Mouse (Mus musculus) gastrocnemius, postnatal 10 days (tissue): Measurements from ENCODE around the gene F5. TPM values are rescaled to one million over a fixed set of nuclear protein-coding genes. Genes with fewer than 3 reads are reported as not detected.
A peak's percentile ranks its signal among the peaks of the same experiment; 100 is the strongest.

Experiments used
- DNase-seq: peaks from one replicate; pipeline ENCODE4 v3.0.0; 2021; ENCODE audit warnings: mixed read lengths
- total RNA-seq, 2 experiments: library from RNA; stranded (reverse); gene quantifications; 2 replicates each; pipeline ENCODE4 v1.2.3; 2021

F5 gene
- total RNA-seq, 2 experiments from 2014 or later = 0.14 to 0.68 TPM

DNA sequence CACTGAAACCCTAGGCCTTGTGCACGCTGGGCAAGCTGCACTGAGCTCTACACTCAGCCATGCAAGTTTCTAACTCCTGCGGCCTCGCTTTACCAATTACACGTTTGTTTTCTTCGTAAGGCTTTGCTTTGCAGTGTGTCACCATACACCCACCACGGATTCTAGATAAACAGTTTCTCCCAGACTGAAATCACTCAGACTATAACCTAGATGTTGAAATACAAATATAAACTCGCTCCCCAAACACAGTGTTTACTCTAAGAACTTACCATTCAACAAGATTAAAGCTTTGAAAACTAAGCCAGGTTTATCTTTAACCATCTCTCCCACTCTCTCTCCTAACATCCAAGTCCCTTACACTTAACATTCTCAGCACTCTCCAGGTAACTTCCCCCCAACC, 83.4 kb downstream of the F5 start:
- DNase-seq = no peak

DNA sequence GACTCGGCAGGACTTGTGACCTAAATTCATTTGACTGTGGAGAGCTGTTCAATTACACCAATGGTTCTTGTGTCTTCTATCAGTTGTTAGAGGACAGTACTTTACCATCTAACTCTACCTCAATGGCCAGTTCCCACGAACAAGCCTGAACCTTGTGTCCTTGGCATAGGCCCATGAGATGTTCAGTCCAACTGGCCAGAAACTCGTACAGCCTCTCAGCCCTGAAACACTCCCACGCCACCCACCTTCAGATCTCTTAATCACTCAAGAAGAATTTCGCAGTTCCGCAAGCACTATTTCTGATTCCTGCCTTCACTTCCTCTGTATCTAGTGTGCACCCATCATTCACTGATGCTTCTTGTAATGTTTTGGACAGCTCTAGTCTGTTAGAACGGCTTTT, 84.4 kb downstream of the F5 start:
- no peak for DNase-seq

GRCm38 (mm10) chr1:164241494-164241893, 89.9 kb downstream of the F5 start:
- DNase-seq = no peak

DNA sequence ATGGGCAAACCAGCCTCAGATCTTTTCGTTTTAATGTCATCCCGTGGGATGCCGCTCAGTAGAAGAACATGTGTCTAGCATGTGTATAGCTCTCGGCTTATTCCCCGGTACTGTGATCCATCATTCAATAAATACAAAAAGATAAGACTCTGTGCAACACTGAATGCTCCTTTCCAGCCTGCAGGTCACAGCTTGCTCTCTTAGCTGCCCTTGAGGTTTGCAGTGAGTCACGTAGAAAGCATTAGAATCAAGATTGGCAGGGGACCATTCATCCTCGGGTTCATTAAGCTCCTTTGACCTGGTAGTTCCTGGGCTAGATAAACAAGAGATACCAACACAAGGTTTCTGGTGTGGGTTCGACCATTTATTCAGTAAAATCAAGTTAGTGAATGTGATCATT, 91.2 kb downstream of the F5 start:
- DNase-seq = no peak

DNA sequence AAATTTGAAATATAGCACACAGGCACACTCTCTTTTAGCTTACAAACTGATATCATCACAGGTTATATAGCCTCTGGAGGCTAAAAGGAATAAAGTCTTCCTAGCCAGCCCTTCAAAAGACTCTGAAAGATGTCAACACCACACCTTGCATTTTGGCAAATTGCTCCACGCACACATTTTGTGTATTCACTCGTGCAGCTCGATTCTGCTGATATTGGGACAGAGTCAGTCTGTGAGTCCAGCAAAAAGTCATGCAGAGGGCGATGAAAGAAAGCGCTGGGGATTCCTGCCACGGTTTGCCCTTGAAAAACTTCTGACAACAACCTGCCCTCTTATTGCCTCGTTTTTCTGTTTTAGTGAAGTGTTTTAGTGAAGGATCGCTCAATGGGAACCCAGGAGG, 95.8 kb downstream of the F5 start:
- no peak for DNase-seq

DNA sequence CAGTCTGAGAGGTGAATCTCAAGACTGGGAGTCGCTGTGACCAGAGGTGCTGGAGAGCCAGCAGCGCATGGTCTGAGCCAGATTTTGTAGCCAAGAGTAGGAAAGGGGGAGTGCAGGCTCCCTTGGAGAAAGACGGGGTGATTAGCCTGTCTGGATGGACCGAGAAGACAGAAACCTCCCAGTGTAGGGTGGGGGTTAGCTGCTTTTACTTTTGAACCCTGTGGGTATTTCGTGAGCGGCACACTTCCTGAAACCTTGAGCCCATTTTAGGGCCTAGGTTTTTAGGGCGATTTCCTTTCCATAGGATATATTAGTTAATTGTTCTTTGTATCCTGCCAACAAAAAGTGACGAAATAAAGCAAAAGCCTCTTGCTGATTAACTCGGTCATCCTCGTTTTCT, 96.3 kb downstream of the F5 start:
- DNase-seq = no peak

DNA sequence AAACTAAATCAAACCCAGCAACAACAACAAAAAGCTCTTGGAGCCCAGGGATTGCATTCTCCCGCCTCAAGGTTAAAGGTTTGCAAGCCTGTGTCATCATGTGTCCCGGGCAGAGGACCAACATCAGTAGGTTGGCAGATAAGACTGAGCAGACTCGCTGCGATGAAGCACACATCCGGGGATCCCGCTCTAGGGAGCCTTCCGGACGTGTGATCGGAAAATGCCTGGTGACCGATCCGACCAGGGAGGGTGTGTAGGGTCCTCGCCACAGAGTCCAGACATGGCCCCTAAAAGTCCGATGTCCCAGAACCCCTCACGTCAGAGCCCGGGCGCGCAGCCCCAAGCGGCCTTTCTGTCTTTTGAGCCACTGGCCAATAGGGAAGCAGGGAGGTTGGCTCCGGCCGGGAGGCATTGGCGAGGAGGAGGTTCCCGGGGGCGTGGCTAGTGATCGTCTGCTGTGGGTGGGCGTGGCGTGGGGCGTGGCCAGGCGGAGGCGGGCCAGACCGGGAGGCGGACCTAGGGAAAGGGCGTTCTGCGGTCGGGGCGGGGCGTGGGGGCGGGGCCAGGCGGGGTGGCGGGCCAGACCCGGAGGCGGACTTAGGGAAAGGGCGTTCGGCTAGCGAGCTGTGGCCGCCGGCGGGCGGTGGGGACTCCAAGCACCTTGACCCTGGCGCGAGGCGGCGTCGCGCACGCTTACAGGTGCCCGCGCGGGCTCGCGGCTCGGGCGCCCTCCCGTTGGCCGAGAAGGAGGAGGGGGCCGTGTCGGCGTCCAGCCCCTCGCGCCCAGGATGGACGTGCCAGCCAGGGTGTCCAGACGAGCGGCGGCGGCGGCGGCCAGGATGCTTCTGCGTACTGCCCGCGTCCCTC, 97.1 kb downstream of the F5 start, which contains the start of gene Slc19a2:
Gene Slc19a2, plus strand, starts transcription at position 582 of the 867 bp plus-strand sequence.
- peak; percentile 99 for DNase-seq

GRCm38 (mm10) chr1:164249332-164249711, 97.7 kb downstream of the F5 start:
- no peak for DNase-seq

DNA sequence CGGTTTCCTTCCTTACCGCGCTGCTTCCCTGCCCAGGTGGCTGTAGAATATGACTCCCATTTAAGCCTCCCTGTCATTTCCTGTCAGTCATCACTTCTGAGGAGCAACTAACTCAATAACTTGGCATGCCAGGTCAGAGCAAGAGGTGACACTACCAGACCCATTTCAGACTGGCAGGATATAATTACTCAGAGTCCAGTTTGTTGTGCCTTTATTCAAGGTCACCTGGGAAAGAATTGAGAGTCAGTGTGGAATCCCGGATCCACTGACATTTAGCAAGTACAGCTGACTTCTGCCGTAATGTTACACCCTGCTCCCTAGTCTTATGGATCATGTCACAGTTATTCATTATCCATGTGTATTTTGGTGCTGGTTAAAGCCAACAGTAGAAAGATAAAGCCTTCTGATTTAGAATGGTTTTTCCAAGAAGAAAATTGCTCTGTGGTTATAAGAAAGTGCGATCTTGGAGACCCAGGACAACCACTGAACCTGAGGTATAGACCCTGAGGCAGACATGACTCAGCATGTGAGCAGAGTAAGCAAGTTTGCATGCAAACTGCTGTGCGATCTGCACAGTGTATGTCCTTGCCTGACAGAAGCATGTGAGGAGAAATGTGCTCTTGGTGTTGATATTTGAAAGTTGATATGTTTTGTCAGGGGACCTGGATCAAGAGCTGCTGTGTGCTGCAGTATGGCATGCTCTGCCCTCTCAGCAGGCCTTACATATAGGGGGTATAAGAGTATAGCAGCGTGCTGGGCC, 98.9 kb downstream of the F5 start:
- DNase-seq = no peak

DNA sequence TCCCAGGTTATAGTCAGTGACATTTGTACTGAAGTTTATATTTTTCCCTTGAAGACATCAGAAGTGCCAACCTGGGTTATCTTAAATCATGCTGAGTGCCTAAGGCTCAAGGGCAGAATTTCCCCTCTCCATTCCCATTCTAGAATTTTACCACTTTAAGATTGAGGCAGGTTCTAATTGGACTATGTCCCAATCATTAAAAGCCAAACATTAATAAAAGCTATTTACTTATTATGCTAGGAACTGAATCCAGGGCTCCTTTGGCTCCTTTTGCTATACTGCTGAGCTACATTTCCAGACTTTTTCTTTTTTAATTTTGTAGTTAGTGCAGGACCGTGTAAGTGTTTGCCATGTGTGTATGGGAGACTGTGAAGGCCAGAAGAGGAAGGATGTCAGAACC, 99.8 kb downstream of the F5 start:
- DNase-seq = no peak

GRCm38 (mm10) chr1:164252551-164252950, 100.9 kb downstream of the F5 start:
- DNase-seq = no peak

DNA sequence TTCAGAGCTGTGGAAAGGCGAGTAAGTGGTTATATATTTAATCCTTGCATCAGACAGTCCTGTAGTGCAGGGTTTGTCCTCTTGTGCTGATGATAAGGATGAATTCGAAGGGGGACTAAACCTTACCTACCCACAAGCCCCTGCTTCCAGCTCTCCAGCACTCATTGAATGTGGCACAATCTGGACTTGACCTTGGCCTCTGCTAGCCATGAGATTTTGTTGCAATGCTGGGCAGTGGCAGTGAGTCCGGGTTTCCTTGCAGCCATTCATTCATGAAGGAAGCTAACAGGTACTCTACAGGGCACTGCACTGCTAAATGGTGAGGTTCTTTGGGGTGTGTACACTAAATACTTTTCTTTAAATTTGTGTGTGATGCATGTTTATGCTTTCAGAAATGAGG, 103.2 kb downstream of the F5 start:
- no peak for DNase-seq

- no peak for DNase-seq
Measured at GRCm38 (mm10) chr1:164260171-164261028, 108.8 kb downstream of the F5 start.

DNA sequence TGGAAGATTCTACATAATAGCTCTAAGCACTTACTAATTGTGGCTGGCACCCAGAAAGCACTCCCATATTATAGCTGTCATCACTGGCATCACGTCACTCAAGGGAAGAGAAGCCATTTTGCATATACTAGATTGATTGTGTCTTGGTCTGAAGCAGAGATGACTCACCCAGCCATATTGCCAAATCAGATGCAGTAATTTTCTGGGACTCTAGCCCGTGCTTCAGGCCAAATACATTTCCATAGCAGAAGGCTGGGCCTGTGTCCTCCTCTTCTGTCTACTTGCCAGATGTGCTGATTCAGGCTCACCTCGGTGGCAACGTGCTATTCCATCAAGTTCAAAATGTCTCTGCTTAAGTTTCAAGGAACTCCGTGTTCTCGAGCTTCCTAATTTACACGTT, 109.9 kb downstream of the F5 start:
- no peak for DNase-seq

Other genes with a start within 250 kb of the F5 start
- gene Scyl3, start 222.7 kb upstream of the F5 start, total RNA-seq = 1 to 10 TPM; 5.7 to 7.9 TPM
- 1 to 10 TPM; 2.0 to 2.4 TPM for gene BC055324, start 157.0 kb upstream of the F5 start, total RNA-seq
- gene Mettl18, start 156.9 kb upstream of the F5 start, total RNA-seq = 1 to 10 TPM; 2.7 to 3.1 TPM
- not detected for gene Sele, start 103.6 kb upstream of the F5 start, total RNA-seq
- gene Sell, start 89.9 kb upstream of the F5 start, total RNA-seq = 1 to 10 TPM in 1 of 2 experiments, under 1 TPM in 1; 0.47 to 1.0 TPM
- under 1 TPM; 0.70 to 0.95 TPM for gene Selp, start 36.6 kb upstream of the F5 start, total RNA-seq
- gene Slc19a2, start 97.2 kb downstream of the F5 start, total RNA-seq = 1 to 10 TPM; 1.2 to 2.1 TPM
- 1 to 10 TPM; 5.0 to 5.4 TPM for gene Ccdc181, start 123.7 kb downstream of the F5 start, total RNA-seq
- 1 to 10 TPM; 6.1 to 6.2 TPM for gene Nme7, start 152.3 kb downstream of the F5 start, total RNA-seq
- gene Blzf1, start 155.7 kb downstream of the F5 start, total RNA-seq = 10 to 100 TPM; 23.4 to 25.3 TPM